Mouse (Mus musculus) lung, adult 2 months (tissue): ENCODE data around the gene Adgrb2. TPM values are rescaled to one million over a fixed set of nuclear protein-coding genes. Genes with fewer than 3 reads are reported as not detected.
A peak's percentile ranks its signal among the peaks of the same experiment; 100 is the strongest.

ENCODE experiments used
- DNase-seq: peaks from one replicate; pipeline ENCODE4 v3.0.0; 2022
- H3K4me1 ChIP-seq: fragments of 200-500 bp; 2 replicates; pipeline ENCODE4 v1.6.1; 2011; ENCODE audit warnings: low read length; ENCODE audit not compliant: control insufficient read depth, insufficient read depth
- H3K4me3 ChIP-seq: fragments of 200-500 bp; replicated peaks from 2 replicates; pipeline ENCODE3; 2011; ENCODE audit warnings: low read depth, mild to moderate bottlenecking, control low read depth, low read length; ENCODE audit errors: extremely low read depth
- CTCF ChIP-seq: fragments of 200-500 bp; IDR thresholded peaks from 2 replicates; pipeline ENCODE4 v1.5.1; 2011; ENCODE audit warnings: mild to moderate bottlenecking, low read length, control low read depth; ENCODE audit not compliant: insufficient read depth
- POLR2A ChIP-seq: fragments of 200-500 bp; IDR thresholded peaks from 2 replicates; pipeline ENCODE4 v1.6.1; 2011; ENCODE audit warnings: low read depth, mild to moderate bottlenecking, control low read depth, low read length, borderline replicate concordance; ENCODE audit errors: extremely low read depth
- WGBS: fragments of 180-500 bp; shearing (Covaris S2); methylation state at CpG from one replicate; pipeline ENCODE4 v1.1.7; 2018; 5-methylcytosine and 5-hydroxymethylcytosine counted together
- polyA plus RNA-seq: library from polyadenylated mRNA; depleted of rRNA; stranded (reverse); fragments of >200 nt; gene quantifications from 2 replicates; pipeline ENCODE4 v1.2.3, GENCODE M21; 2012; rRNA removed

Gene Adgrb2
- polyA plus RNA-seq, 1 experiment, result 0.80 TPM

DNA sequence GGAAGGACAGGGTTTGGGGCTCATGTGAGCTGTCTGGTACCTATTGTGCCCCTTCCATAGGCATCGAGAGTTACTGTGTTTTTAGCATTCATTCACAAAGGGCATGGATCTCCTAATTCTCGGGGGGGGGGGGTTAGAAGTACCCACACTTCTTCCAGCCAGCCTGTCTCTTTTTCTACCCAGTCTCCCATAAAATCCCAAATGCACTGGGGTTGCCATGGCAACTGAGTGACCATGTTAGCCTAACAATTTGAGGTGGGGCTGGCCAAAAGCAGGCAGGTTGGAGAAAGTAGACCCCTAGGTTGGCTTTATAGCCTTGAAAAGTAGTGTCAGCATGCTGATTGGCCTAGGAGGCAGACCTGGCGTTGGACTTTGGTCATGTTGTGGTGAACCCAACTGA lies 71.8 kb downstream of the Adgrb2 start:
- TF ChIP-seq CTCF (no peak), POLR2A (no peak)
- Histone ChIP-seq H3K4me3 (no peak overlapping the region), H3K4me1 (no peaks in the 10 kb centered on the region)
- DNase-seq, result no peak
- WGBS, result 71% methylated on average over 3 of the region's 3 CpGs

DNA sequence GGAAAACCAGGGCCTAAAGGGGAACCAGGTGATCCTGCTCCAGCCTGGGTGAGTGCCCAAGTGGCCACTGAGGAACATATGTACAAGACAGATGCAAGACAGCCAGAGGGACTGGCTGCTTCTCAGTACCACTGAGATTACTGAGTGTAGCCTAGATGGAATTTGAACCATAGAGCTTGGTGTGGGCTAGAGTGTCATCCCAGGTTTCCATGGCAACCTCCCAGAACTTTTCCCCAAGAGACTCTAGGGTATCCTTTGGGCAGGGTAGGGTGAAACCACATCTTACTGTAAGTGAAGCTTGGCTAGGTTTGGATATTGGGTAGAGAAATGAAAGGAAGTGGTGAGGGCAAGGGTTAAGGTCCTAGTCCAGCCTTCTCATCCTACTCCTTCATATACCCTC lies 76.3 kb downstream of the Adgrb2 start:
- no peak for DNase-seq
- TF ChIP-seq CTCF (no peak), POLR2A (no peak)
- Histone ChIP-seq H3K4me3 (no peak overlapping the region), H3K4me1 (no peaks in the 10 kb centered on the region)

DNA sequence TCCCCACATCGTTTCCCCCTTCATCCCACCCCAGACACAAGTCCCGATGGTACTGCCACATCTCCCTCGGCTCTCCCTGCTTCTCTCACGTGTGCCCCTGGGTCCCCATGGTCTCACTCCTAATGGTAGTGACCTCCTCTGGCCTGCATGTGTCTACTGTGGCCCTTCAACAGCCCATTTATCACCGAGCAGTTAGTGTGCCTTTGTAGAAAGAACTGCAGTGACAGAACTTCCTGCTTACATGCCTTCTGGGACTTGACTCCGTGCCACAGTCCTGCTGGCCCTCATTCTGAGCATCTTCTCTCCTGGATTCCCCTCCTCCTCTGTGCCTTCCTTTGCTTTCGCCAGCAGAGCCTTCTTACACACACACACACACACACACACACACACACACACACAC lies 78.5 kb downstream of the Adgrb2 start:
- 38% methylated on average over 7 of the region's 7 CpGs for WGBS
- TF ChIP-seq POLR2A (no peak), CTCF (no peak)
- Histone ChIP-seq H3K4me3 (no peak overlapping the region), H3K4me1 (no peaks in the 10 kb centered on the region)
- DNase-seq, result no peak

DNA sequence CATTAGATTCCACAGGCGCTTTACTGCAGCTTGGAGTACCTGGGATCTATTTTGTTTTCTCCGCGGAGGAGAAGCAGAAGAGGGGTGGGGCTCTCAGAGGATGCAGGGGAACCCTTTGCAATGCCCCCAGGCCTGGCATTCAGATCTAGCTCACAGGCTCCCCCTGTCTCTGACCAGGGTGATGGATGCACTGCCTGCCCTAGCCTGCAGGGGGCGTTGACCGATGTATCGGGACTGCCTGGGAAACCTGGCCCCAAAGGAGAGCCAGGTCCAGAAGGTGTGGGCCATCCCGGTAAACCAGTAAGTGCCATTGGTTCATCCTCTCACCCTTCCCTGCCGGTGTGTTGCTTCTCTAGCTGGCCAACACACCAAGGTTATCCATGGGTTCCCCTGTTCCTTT lies 82.1 kb downstream of the Adgrb2 start:
- DNase-seq, result peak; percentile 46

DNA sequence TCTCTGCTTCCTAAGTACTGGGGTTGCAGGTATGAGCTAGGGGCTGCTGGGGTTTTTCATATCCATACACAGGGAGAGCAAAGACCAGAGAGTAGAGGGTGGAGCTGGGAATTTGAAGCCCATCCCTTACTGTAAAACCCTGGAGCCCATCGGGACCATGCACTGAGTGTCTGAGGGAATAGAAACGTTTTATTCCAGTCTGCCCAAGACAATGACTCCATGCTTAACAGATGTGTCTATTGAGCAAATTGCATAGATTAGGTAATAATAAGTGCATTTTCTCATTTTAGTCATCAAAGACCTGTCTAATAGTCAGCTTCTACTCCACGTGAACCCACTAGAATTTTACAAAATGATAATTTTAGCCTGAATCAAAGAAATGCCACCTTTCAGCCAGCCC lies 85.9 kb downstream of the Adgrb2 start:
- WGBS, result 62% methylated on average over 3 of the region's 3 CpGs
- no peaks in the 10 kb centered on the region for H3K4me1 ChIP-seq
- no peak for DNase-seq
- TF ChIP-seq CTCF, result no peak
- no peak for TF ChIP-seq POLR2A
- H3K4me3 ChIP-seq, result no peak overlapping the region

More for the DNA sequence above, 82.1 kb downstream of the Adgrb2 start:
- TF ChIP-seq CTCF (peak; percentile 68), POLR2A (no peak)
- Histone ChIP-seq H3K4me1 (no peaks in the 10 kb centered on the region), H3K4me3 (no peak overlapping the region)
- WGBS, result 24% methylated on average over 8 of the region's 8 CpGs

DNA sequence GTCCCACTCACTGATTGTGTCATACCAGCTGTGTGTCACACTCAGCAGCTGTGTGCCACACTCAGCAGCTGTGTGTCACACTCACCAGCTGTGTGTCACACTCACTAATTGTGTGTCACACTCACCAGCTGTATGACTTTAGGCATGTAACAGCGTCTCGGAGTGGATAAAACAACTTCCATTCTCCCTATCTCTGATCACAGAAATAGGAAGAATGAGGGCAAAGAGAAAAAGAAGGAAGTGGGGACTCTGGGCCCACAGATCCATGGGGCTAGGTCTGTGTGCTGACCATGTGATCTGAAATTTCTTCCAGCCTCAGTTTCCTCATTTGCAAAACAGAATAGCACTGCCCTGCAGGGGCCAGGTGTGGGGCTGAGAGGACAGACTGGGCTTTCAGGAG lies 87.1 kb downstream of the Adgrb2 start:
- Histone ChIP-seq H3K4me1 (no peaks in the 10 kb centered on the region), H3K4me3 (no peak overlapping the region)
- no peak for DNase-seq
- no peak for TF ChIP-seq POLR2A
- 85% methylated on average over 2 of the region's 2 CpGs for WGBS

Other genes starting within 250 kb of the Adgrb2 start
- 34.8 and 44.5 TPM in 2 replicates for gene Khdrbs1, start 242.6 kb upstream of the Adgrb2 start, polyA plus RNA-seq
- gene Ptp4a2, start 173.7 kb upstream of the Adgrb2 start, polyA plus RNA-seq, result 40.3 and 50.2 TPM in 2 replicates
- 0.09 TPM in 1 of 2 replicates, not detected in the other for gene Spocd1, start 55.6 kb upstream of the Adgrb2 start, polyA plus RNA-seq
- 27.9 and 31.8 TPM in 2 replicates for gene Col16a1, start 63.0 kb downstream of the Adgrb2 start, polyA plus RNA-seq
- 106 and 118 TPM in 2 replicates for gene Pef1, start 117.7 kb downstream of the Adgrb2 start, polyA plus RNA-seq
- gene Hcrtr1, start 154.5 kb downstream of the Adgrb2 start, polyA plus RNA-seq, result 0.19 and 0.66 TPM in 2 replicates
- 134 and 222 TPM in 2 replicates for gene Tinagl1, start 190.3 kb downstream of the Adgrb2 start, polyA plus RNA-seq
- not detected in 2 replicates for gene Gm853, start 237.5 kb downstream of the Adgrb2 start, polyA plus RNA-seq